Mouse (Mus musculus) kidney, adult 2 months (tissue): ENCODE measurements around the gene Map2k2.

Experiments used
- CTCF ChIP-seq: fragments of 200-500 bp; conservative IDR thresholded peaks from 2 replicates; pipeline ENCODE4 v1.5.1; 2011; ENCODE audit warnings: low read depth, mild to moderate bottlenecking, control low read depth, low read length, moderate library complexity, mixed read lengths; ENCODE audit not compliant: insufficient read depth, insufficient read length
- POLR2A ChIP-seq: fragments of 200-500 bp; IDR thresholded peaks from one replicate; pipeline ENCODE4 v1.6.1; 2011; ENCODE audit warnings: low read depth, low read length, control low read depth

GRCm38 (mm10) chr10:81137252-81138130, 31.8 kb downstream of the Map2k2 start:
- TF ChIP-seq POLR2A, result no peak
- no peak for TF ChIP-seq CTCF
